Mouse (Mus musculus): ENCODE data around the gene Olfr837.
"Not testable (repeated sequence)": the region's sequence is repeated elsewhere in the genome, so short reads cannot be mapped to it uniquely, and the experiment has no call there.

The Olfr837 gene

DNA sequence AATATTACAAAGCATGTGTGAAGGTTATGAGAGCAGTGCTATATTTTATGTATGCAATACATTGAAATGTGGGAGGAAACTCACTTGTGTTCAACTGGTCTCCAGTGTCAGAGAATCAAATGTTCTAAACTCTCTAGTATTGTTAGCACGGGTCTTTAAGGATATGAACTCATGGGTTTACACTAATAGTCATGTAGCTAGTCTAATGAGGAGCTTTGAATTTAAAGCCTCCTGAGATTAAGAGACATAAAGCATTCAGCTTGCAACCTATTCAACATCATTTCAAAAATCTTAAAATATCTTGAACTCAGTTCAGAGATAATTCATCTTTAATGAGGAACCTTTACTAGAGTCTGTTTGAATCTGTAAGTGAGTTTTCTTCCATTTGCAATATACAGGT, at the start of gene Olfr837:
Olfr837 (plus strand) TSS at position 301 of the 400 bp plus-strand sequence.
- DNase-seq (ENCODE audit: low read depth, low spot score) = no peak

DNA sequence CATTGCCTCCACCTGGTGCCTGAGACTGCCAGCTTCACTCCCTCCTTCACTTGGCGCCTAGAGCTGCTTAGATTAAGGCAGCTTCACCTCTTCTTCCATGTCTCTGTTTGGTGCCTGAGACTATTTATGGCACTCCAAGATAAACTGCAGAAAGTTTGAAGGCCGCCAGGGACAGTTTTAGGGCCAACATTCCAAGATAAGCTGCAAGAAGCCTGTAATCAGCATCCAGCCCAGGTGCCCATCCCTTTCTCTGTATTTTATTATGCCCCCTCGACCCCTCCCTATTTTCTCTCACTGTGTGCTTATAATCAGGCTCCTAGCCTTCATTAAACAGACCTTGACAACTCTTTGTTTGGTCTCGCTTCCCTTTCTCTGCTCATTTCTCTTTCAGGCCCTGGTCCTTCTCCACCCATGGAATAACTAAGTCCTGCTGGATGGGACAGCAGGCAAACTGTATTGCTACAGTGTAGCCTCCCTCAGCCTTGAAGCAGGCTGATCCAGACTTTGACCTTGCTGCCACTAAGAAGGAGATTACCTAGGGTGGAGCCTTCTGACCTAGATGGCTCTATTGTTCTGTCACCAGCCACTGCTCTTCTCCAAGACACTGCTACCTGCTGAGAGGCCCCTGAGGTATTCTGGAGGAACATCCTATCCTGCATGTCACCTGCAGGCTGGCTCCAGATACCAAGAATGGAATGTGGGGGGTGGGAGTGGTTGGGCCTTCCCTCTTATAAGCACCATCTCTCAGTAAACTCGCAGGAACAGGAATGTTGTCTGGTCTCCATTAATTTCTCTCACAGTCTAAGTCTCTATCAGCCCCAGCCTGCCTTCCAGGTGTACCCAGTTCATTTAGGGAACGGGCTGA, 43.0 kb upstream of the Olfr837 start:
- not testable (repeated sequence) for DNase-seq (ENCODE audit: low read depth, low spot score)

DNA sequence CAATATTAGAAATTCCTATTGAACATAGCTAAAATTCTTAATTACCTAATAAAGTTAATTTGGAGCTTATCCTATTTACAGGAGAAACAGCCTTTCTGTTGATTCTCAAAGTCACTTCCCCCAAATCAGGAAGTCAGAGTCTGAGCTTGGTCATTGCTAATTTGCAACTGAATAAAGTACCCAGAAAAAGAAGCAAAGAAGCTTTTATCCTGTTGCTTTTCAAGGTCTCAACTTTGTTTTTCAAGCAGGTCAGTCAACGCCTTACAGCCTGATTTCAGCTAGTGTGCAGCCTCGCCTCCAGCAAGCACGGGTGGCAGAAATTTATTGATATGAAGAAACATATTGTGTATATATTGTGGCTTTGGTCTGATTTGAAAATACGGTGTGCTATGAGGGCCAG, 38.8 kb upstream of the Olfr837 start:
- DNase-seq (ENCODE audit: low read depth, low spot score) = no peak

DNA sequence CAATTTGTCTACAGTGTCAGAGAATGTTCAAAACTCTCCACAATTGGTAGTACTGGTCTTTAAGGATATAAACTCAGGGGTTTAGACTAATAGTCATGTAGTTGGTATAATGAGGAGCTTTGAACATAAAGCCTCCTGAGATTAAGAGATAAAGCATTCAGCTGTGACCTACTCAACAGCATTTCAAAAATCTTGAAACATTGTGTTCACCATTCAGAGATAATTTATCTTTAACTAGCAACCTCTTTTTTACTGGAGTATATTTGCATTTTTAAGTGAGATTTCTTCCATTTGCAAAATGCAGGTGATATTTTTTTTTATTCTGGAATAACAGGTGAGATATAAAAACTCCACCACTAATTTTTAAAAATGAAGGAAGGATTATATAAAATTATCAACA, 16.0 kb upstream of the Olfr837 start, which contains the start of gene Olfr836:
Olfr836 (plus strand) TSS at position 301 of the 400 bp plus-strand sequence.
- no peak for DNase-seq (ENCODE audit: low read depth, low spot score)

DNA sequence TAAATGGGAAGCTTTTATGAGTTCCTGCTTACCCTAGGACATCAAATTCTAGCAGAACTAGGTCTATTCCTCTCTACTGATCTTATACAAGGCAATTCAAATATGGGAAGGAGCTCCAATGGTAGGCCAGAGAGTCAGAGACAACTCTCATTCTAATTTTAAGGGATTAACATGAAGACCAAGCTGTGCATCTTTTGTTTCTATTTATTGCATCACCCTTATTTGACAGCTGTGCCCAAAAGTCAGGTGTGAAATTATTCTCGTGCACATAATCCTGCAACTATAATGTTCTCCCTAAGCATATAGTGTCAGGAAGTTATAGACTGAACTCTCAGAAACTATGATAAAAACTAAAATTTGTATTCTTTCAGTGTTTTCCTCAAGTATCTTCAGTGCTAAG, 41.1 kb downstream of the Olfr837 start, which contains the start of gene Olfr839-ps1:
Olfr839-ps1 (minus strand) TSS at position 101 of the 400 bp plus-strand sequence.
- no peak for DNase-seq (ENCODE audit: low read depth, low spot score)
